11 mouse cellular contexts compared by ENCODE assay signal in the genomic region with DNA sequence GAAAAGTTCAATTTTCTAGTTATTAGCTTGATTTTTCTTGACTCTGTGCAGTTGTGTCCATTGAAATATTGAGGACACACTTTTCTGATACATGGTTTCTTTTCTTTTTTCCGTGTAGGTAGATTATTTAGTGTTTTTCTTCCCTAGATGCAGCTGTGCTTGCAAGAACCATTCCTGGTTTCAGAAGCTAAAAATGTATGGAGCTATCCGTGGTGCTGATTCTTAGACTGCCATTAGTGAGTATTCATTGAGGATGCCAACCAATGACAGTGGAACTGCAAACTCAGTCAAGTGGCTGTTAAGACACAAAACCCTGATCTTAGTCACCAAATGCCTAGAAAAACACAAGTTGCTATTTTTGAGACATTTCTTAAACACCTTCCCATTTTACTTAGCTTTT. TPM values are rescaled to one million over a fixed set of nuclear protein-coding genes. Genes with fewer than 3 reads are reported as not detected.
DNase-seq lines count a peak whose midpoint lies in the region; ATAC-seq and TF ChIP-seq lines count a peak whose summit lies in the region.
"Had no signal": no experiment of that assay in that cellular context is flagged by ENCODE, and none has a peak within 500 bp of the region (broad histone marks: within the 10 kb centered on the region; RNA-seq: fewer than 3 reads in every experiment).

No protein-coding gene starts in this region.

- no peaks in the 10 kb centered on the region for H3K4me1 ChIP-seq in kidney, embryonic 14.5 days (ENCODE audit: control insufficient read depth, insufficient read depth, low read length)
- H3K4me1 ChIP-seq in ES-E14 (ENCODE audit: control insufficient read depth in 2 of 2, insufficient read depth in 2 of 2, low read length in 2 of 2, poor library complexity in 1 of 2), result peaks cover 0 to 4% of the 10 kb centered on the region in 2 experiments; a peak in 2 of 4 replicates

- 2% methylated on average over 2 of the region's 2 CpGs for WGBS in kidney, embryonic 14.5 days

- H3K9me3 ChIP-seq in kidney, embryonic 14.5 days (ENCODE audit: control insufficient read depth, low read length), result no peaks in the 10 kb centered on the region
- H3K9me3 ChIP-seq in ES-E14 (ENCODE audit: control insufficient read depth, insufficient read depth, low read depth, low read length), result no peaks in the 10 kb centered on the region
- H3K9me3 ChIP-seq: limb, embryonic 12.5 days; neural tube, embryonic 13.5 days had no signal

- in situ Hi-C loops in ES-E14 (cut with MboI; ENCODE audit: low sequenced_read_pairs in 2 of 2, unreplicated experiment in 2 of 2), result no loop called here

- no peaks in the 10 kb centered on the region for H3K36me3 ChIP-seq in kidney, embryonic 14.5 days (ENCODE audit: control insufficient read depth, insufficient read depth, low read length)
- H3K36me3 ChIP-seq in ES-E14 (ENCODE audit: control insufficient read depth, insufficient read depth, low read length, poor library complexity, severe bottlenecking), result no peaks in the 10 kb centered on the region
- H3K36me3 ChIP-seq: limb, embryonic 12.5 days; neural tube, embryonic 13.5 days had no signal

- H3K4me2 ChIP-seq in kidney, embryonic 14.5 days (replicated peaks; ENCODE audit: low read depth, low read length), result no peak overlapping the region
- H3K4me2 ChIP-seq: limb, embryonic 12.5 days had no signal

- ATAC-seq in kidney, embryonic 14.5 days (ENCODE audit: low FRiP score, low TSS enrichment), result no peak
- ATAC-seq in inflammation-experienced regulatory T-cells, adult 6 months, result no peak

- peaks cover 9% of the 10 kb centered on the region for H3K27me3 ChIP-seq in kidney, embryonic 14.5 days (ENCODE audit: control insufficient read depth, insufficient read depth, low read length)
- H3K27me3 ChIP-seq: neural tube, embryonic 13.5 days had no signal

- DNase-seq in kidney, postnatal 10 days, result peak; percentile 14
- DNase-seq in 416B (ENCODE audit: low read depth) (peak; percentile 17), ES-E14 (ENCODE audit: low read depth, low spot score) (peak; percentile 51)
- DNase-seq in embryo, embryonic 10.5 days (ENCODE audit: low spot score), result peak; percentile 86
- DNase-seq in urinary bladder, adult 2 months (ENCODE audit: low spot score), result no peak
- DNase-seq: gastrocnemius, adult 2 months had no signal

- no peak overlapping the region for H3K4me3 ChIP-seq in kidney, embryonic 14.5 days (ENCODE audit: low read length)
- no peak overlapping the region for H3K4me3 ChIP-seq in ES-E14 (ENCODE audit: insufficient read depth in 1 of 2, low read depth in 1 of 2, low read length in 2 of 2, poor library complexity in 1 of 2, severe bottlenecking in 1 of 2)
- H3K4me3 ChIP-seq: gastrocnemius, adult 2 months; limb, embryonic 12.5 days; neural tube, embryonic 13.5 days had no signal

- no peak overlapping the region for H3K27ac ChIP-seq in kidney, embryonic 14.5 days (ENCODE audit: low read depth, low read length)
- H3K27ac ChIP-seq in ES-E14 (ENCODE audit: insufficient read depth, low read depth, low read length, poor library complexity, severe bottlenecking), result no peak overlapping the region
- H3K27ac ChIP-seq: gastrocnemius, adult 2 months; limb, embryonic 12.5 days; macrophage; neural tube, embryonic 13.5 days had no signal

- H3K9ac ChIP-seq in kidney, embryonic 14.5 days (ENCODE audit: low read depth, low read length), result no peak overlapping the region
- no peak overlapping the region for H3K9ac ChIP-seq in ES-E14 (ENCODE audit: insufficient read depth, low read depth, low read length, poor library complexity, severe bottlenecking)
- H3K9ac ChIP-seq: limb, embryonic 12.5 days; neural tube, embryonic 13.5 days had no signal

TF ChIP-seq in ES-E14, 5 proteins besides CTCF, POLR2A, EP300 and RAD21:
- TF ChIP-seq HCFC1 (IDR thresholded peaks at IDR 0.05; ENCODE audit: borderline replicate concordance, insufficient read depth, low read length), result no peak
- no peak for TF ChIP-seq CHD2 (IDR thresholded peaks at IDR 0.05; ENCODE audit: low read depth, low read length)
- no peak for TF ChIP-seq ZC3H11A (IDR thresholded peaks at IDR 0.05; ENCODE audit: borderline replicate concordance, low read depth, low read length)
- TF ChIP-seq ZNF384 (IDR thresholded peaks at IDR 0.05; ENCODE audit: low read depth, low read length), result no peak
- no peak for TF ChIP-seq MAFK (IDR thresholded peaks at IDR 0.05; ENCODE audit: insufficient read depth, low read depth, low read length)

RNA-seq across cellular contexts. Expression of a gene that starts 1.9 kb away (rescaled TPM):
- polyA plus RNA-seq in kidney, embryonic 14.5 days (2014; fragmentation: Nextera tagmentation; extraction: Ambion mirVana), result 2.0 and 4.0 TPM in 2 replicates
- 0.04 and 0.11 TPM in 2 replicates for total RNA-seq in ES-E14 (2012; rRNA removed)
- polyA plus RNA-seq in urinary bladder, adult 2 months (2012; rRNA removed), result 0.01 TPM in 1 of 2 replicates, not detected in the other
- under 1 TPM in 1 of 3 experiments, not detected in 2; 0.07 TPM for polyA plus RNA-seq in inflammation-experienced regulatory T-cells, adult 6 months (2017; shearing (Covaris generic))
- polyA plus RNA-seq: macrophage had no signal
